Mouse (Mus musculus) embryonic facial prominence, embryonic 13.5 days (tissue): Measurements from ENCODE around the gene Polrmt. TPM values are rescaled to one million over a fixed set of nuclear protein-coding genes. Genes with fewer than 3 reads are reported as not detected.

ENCODE experiments used
- polyA plus RNA-seq: library from polyadenylated mRNA; unstranded; fragments of >200 nt; fragmentation: Nextera tagmentation; extraction: Ambion mirVana; gene quantifications from 2 replicates; pipeline ENCODE4 v1.2.1, GENCODE M21; 2015

Polrmt gene
- polyA plus RNA-seq, 1 experiment from 2014 or later: 50.9 TPM

Other genes with a start within 250 kb of the Polrmt start
- 19.8 and 23.4 TPM in 2 replicates for gene Plpp2, start 212.8 kb downstream of the Polrmt start, polyA plus RNA-seq
- gene Mier2, start 191.4 kb downstream of the Polrmt start, polyA plus RNA-seq: 71.0 and 73.6 TPM in 2 replicates
- gene Theg, start 159.2 kb downstream of the Polrmt start, polyA plus RNA-seq: not detected in 2 replicates
- gene C2cd4c, start 132.6 kb downstream of the Polrmt start, polyA plus RNA-seq: not detected in 2 replicates
- 11.7 and 13.7 TPM in 2 replicates for gene Shc2, start 108.7 kb downstream of the Polrmt start, polyA plus RNA-seq
- gene Odf3l2, start 100.8 kb downstream of the Polrmt start, polyA plus RNA-seq: not detected in 2 replicates
- 11.3 and 11.8 TPM in 2 replicates for gene Madcam1, start 82.0 kb downstream of the Polrmt start, polyA plus RNA-seq
- gene Tpgs1, start 77.2 kb downstream of the Polrmt start, polyA plus RNA-seq: 58.1 and 62.1 TPM in 2 replicates
- gene Cdc34, start 64.4 kb downstream of the Polrmt start, polyA plus RNA-seq: 102 and 106 TPM in 2 replicates
- gene Gzmm, start 57.6 kb downstream of the Polrmt start, polyA plus RNA-seq: 0.81 and 0.84 TPM in 2 replicates
- 703 and 715 TPM in 2 replicates for gene Bsg, start 42.1 kb downstream of the Polrmt start, polyA plus RNA-seq
- 0.10 and 0.12 TPM in 2 replicates for gene Hcn2, start 29.9 kb downstream of the Polrmt start, polyA plus RNA-seq
- gene Fgf22, start 8.5 kb upstream of the Polrmt start, polyA plus RNA-seq: 0.54 and 0.80 TPM in 2 replicates
- gene Rnf126, start 20.4 kb upstream of the Polrmt start, polyA plus RNA-seq: 79.2 and 96.5 TPM in 2 replicates
- gene Fstl3, start 30.7 kb upstream of the Polrmt start, polyA plus RNA-seq: 7.5 and 8.3 TPM in 2 replicates
- gene Prss57, start 44.4 kb upstream of the Polrmt start, polyA plus RNA-seq: not detected in 2 replicates
- gene Palm, start 47.0 kb upstream of the Polrmt start, polyA plus RNA-seq: 105 and 112 TPM in 2 replicates
- 2.5 and 5.2 TPM in 2 replicates for gene Misp, start 74.4 kb upstream of the Polrmt start, polyA plus RNA-seq
- gene Ptbp1, start 107.8 kb upstream of the Polrmt start, polyA plus RNA-seq: 386 and 390 TPM in 2 replicates
- 7.3 and 8.5 TPM in 2 replicates for gene Prtn3, start 127.9 kb upstream of the Polrmt start, polyA plus RNA-seq
- 126 and 138 TPM in 2 replicates for gene Plppr3, start 128.1 kb upstream of the Polrmt start, polyA plus RNA-seq
- gene Elane, start 139.7 kb upstream of the Polrmt start, polyA plus RNA-seq: 1.9 TPM in 1 of 2 replicates, not detected in the other
- gene Cfd, start 144.3 kb upstream of the Polrmt start, polyA plus RNA-seq: not detected in 2 replicates
- gene Med16, start 162.3 kb upstream of the Polrmt start, polyA plus RNA-seq: 47.6 and 49.3 TPM in 2 replicates
- 8.1 and 29.9 TPM in 2 replicates for gene Gm26602, start 164.3 kb upstream of the Polrmt start, polyA plus RNA-seq
- 0.98 and 1.3 TPM in 2 replicates for gene Kiss1r, start 170.4 kb upstream of the Polrmt start, polyA plus RNA-seq
- gene R3hdm4, start 174.6 kb upstream of the Polrmt start, polyA plus RNA-seq: 190 and 206 TPM in 2 replicates
- gene Arid3a, start 180.5 kb upstream of the Polrmt start, polyA plus RNA-seq: 5.3 and 6.9 TPM in 2 replicates
- gene Wdr18, start 213.6 kb upstream of the Polrmt start, polyA plus RNA-seq: 97.7 and 106 TPM in 2 replicates
- 0.52 and 0.83 TPM in 2 replicates for gene Grin3b, start 224.1 kb upstream of the Polrmt start, polyA plus RNA-seq
- 15.4 and 17.0 TPM in 2 replicates for gene Tmem259, start 237.7 kb upstream of the Polrmt start, polyA plus RNA-seq
- 298 and 319 TPM in 2 replicates for gene Cnn2, start 242.0 kb upstream of the Polrmt start, polyA plus RNA-seq
- 2.2 and 2.6 TPM in 2 replicates for gene Abca7, start 249.9 kb upstream of the Polrmt start, polyA plus RNA-seq